Mouse (Mus musculus): ENCODE data around the gene Paqr5.

DNA sequence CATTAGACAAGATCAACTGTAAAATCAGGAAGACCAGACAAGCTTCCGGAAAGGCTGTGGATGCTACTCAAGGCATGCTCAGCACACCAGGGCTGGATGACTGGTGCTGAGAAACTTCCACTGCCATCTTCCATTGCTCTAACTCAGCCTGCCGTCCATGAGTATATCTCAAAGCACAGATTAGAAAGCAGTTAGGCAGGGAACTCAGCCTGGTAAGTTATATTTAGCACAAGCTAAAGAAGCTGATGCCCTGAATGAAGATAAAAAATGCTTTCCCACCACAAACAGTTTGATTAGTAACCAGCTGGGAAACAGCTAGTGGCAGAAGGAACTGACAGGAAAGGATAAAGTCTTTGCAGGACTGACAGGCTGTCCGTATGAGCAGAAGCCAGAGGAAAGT lies 85.6 kb downstream of the Paqr5 start:
- TF ChIP-seq CTCF (conservative IDR thresholded peaks at IDR 0.05; ENCODE audit: low read length) (no peak), POU5F1 (IDR thresholded peaks at IDR 0.05; ENCODE audit: borderline replicate concordance, low read length) (no peak)
